In the genomic region with DNA sequence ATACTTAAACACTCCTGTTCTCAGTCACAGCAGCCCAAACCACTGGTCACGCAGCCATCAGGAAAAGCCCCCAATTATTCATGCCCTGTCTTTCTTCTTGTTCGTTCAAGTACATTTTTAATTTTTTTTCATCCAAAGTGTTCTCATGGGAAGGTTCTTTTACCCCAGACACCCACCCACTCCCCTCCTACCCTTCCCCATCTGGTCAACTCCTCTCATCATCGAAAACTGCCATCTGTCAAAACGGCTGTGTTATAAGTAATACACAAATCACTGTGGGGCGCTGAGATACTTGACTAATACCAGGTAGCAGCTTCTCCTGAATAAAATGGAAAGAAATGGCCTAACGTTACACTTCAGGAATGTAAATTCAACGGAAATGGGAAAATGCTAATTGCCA, we compare ENCODE assay signal across 17 mouse cellular contexts.
DNase-seq lines count a peak whose midpoint lies in the region; ATAC-seq lines count a peak whose summit lies in the region.
"Had no signal": no experiment of that assay in that cellular context is flagged by ENCODE, and none has a peak within 500 bp of the region (broad histone marks: within the 10 kb centered on the region; RNA-seq: fewer than 3 reads in every experiment).

No protein-coding gene starts in this region.

- H3K27me3 ChIP-seq in midbrain, embryonic 14.5 days (ENCODE audit: control insufficient read depth, insufficient read depth, low read length) = no peaks in the 10 kb centered on the region
- no peaks in the 10 kb centered on the region; the same call in 1 of the 2 replicates for H3K27me3 ChIP-seq in midbrain, embryonic 11.5 days (ENCODE audit: control insufficient read depth, insufficient read depth, low read length)

- no peak overlapping the region for H3K4me3 ChIP-seq in midbrain, embryonic 14.5 days (replicated peaks; ENCODE audit: low read depth, low read length)
- H3K4me3 ChIP-seq in midbrain, embryonic 11.5 days (ENCODE audit: low read depth, low read length) = no peak overlapping the region
- H3K4me3 ChIP-seq: embryonic facial prominence, embryonic 15.5 days; limb, embryonic 13.5 days; liver, embryonic 13.5 days had no signal

- H3K9ac ChIP-seq in midbrain, embryonic 14.5 days (replicated peaks; ENCODE audit: low read length) = no peak overlapping the region
- H3K9ac ChIP-seq in midbrain, embryonic 11.5 days (ENCODE audit: low read length) = no peak overlapping the region
- H3K9ac ChIP-seq: embryonic facial prominence, embryonic 15.5 days; limb, embryonic 13.5 days; liver, embryonic 13.5 days; lung, embryonic 14.5 days had no signal

- no peak for ATAC-seq in midbrain, embryonic 14.5 days (ENCODE audit: low FRiP score, low TSS enrichment)
- no peak for ATAC-seq in midbrain, embryonic 11.5 days (ENCODE audit: low FRiP score)

- H3K4me1 ChIP-seq in midbrain, embryonic 14.5 days (ENCODE audit: control insufficient read depth, insufficient read depth, low read length) = peaks cover 19% of the 10 kb centered on the region
- H3K4me1 ChIP-seq in midbrain, embryonic 11.5 days (ENCODE audit: control insufficient read depth, insufficient read depth, low read length) = peaks cover 10% of the 10 kb centered on the region

- no peaks in the 10 kb centered on the region for H3K9me3 ChIP-seq in midbrain, embryonic 14.5 days (ENCODE audit: control insufficient read depth, low read length)
- H3K9me3 ChIP-seq in midbrain, embryonic 11.5 days (ENCODE audit: control insufficient read depth, low read length) = no peaks in the 10 kb centered on the region
- H3K9me3 ChIP-seq: embryonic facial prominence, embryonic 15.5 days; limb, embryonic 13.5 days; liver, embryonic 13.5 days had no signal

- H3K27ac ChIP-seq in midbrain, embryonic 14.5 days (replicated peaks; ENCODE audit: low read depth, low read length) = no peak overlapping the region
- no peak overlapping the region for H3K27ac ChIP-seq in midbrain, embryonic 11.5 days (ENCODE audit: low read depth, low read length)
- H3K27ac ChIP-seq: embryonic facial prominence, embryonic 15.5 days; limb, embryonic 13.5 days; liver, embryonic 13.5 days; stomach, postnatal 0 days had no signal

- DNase-seq in layer of hippocampus, adult 11-12 months (ENCODE audit: low spot score) = peak; percentile 72
- no peak for DNase-seq in layer of hippocampus, adult 9-10 months (ENCODE audit: low spot score)
- DNase-seq in midbrain, embryonic 14.5 days = peak; percentile 38
- DNase-seq in midbrain, embryonic 11.5 days (ENCODE audit: low spot score, missing footprints) = no peak
- DNase-seq in layer of hippocampus, adult 8-10 months (ENCODE audit: low spot score in 2 of 2) = peak; percentile 69 to 74
- DNase-seq in layer of hippocampus, postnatal 36 days = peak; percentile 53 to 73
- no peak for DNase-seq in embryo, embryonic 10 days (ENCODE audit: low spot score)
- DNase-seq: adrenal gland, adult 2 months; cerebellum, adult 11 months; cerebellum, postnatal 25 days; kidney, adult 11 months; liver, embryonic 13.5 days; lung, embryonic 14.5 days; lung, postnatal 36 days had no signal

- 49% methylated on average over 7 of the region's 7 CpGs for WGBS in midbrain, embryonic 14.5 days
- WGBS in midbrain, embryonic 11.5 days = 75% methylated on average over 7 of the region's 7 CpGs

- no peaks in the 10 kb centered on the region for H3K36me3 ChIP-seq in midbrain, embryonic 14.5 days (ENCODE audit: control insufficient read depth, insufficient read depth, low read length)
- H3K36me3 ChIP-seq in midbrain, embryonic 11.5 days (ENCODE audit: control insufficient read depth, insufficient read depth, low read length) = no peaks in the 10 kb centered on the region
- H3K36me3 ChIP-seq: embryonic facial prominence, embryonic 15.5 days; limb, embryonic 13.5 days; liver, embryonic 13.5 days had no signal

- no peak overlapping the region for H3K4me2 ChIP-seq in midbrain, embryonic 14.5 days (ENCODE audit: low read length)
- no peak overlapping the region for H3K4me2 ChIP-seq in midbrain, embryonic 11.5 days
- H3K4me2 ChIP-seq: embryonic facial prominence, embryonic 15.5 days; limb, embryonic 13.5 days; liver, embryonic 13.5 days; lung, embryonic 14.5 days had no signal

Comparison
In these comparisons a context has a peak if more than half of its experiments do, and no peak if none do; other contexts are left out.
1. DNase-seq: peak in layer of hippocampus, adult 11-12 months (single experiment), midbrain, embryonic 14.5 days (single experiment), layer of hippocampus, adult 8-10 months (2 of 2) and layer of hippocampus, postnatal 36 days (2 of 2); none in layer of hippocampus, adult 9-10 months (single experiment), midbrain, embryonic 11.5 days (single experiment) and embryo, embryonic 10 days (single experiment).